Mouse (Mus musculus) neural tube, embryonic 11.5 days (tissue): ENCODE data around the gene Lrrc10b. TPM values are rescaled to one million over a fixed set of nuclear protein-coding genes. Genes with fewer than 3 reads are reported as not detected.

Experiments used
- ATAC-seq: fragments of 200-750 bp; cut with Nextera tagmentation; 2 replicates; pipeline ENCODE4 v1.8.0; 2017; ENCODE audit warnings: moderate number of reproducible peaks, mild to moderate bottlenecking, moderate TSS enrichment, moderate library complexity; ENCODE audit not compliant: insufficient read depth, low FRiP score, low TSS enrichment
- DNase-seq: peaks from one replicate; pipeline ENCODE4 v3.0.0-alpha.2; 2015; ENCODE audit warnings: low spot score
- H3K27ac ChIP-seq: fragments of 300-500 bp; sonication (generic); 2 replicates; pipeline ENCODE4 v1.5.1; 2014; ENCODE audit warnings: low read depth, mild to moderate bottlenecking, low read length
- H3K27me3 ChIP-seq: fragments of 300-500 bp; sonication (generic); 2 replicates; pipeline ENCODE4 v1.6.1; 2014; ENCODE audit warnings: mild to moderate bottlenecking, low read length, mixed read lengths; ENCODE audit not compliant: control insufficient read depth, insufficient read depth
- H3K36me3 ChIP-seq: fragments of 300-500 bp; sonication (generic); 2 replicates; pipeline ENCODE4 v1.6.1; 2014; ENCODE audit warnings: mild to moderate bottlenecking, low read length, moderate library complexity, mixed read lengths; ENCODE audit not compliant: control insufficient read depth, insufficient read depth
- H3K4me1 ChIP-seq: fragments of 300-500 bp; sonication (generic); 2 replicates; pipeline ENCODE4 v1.6.1; 2014; ENCODE audit warnings: low read length, mixed read lengths; ENCODE audit not compliant: control insufficient read depth, insufficient read depth
- H3K4me2 ChIP-seq: fragments of 300-500 bp; sonication (generic); 2 replicates; pipeline ENCODE4 v1.6.1; 2014; ENCODE audit warnings: low read depth, mild to moderate bottlenecking, moderate library complexity
- H3K4me3 ChIP-seq: fragments of 300-500 bp; sonication (generic); 2 replicates; pipeline ENCODE4 v1.5.1; 2014; ENCODE audit warnings: low read depth, low read length
- H3K9ac ChIP-seq: fragments of 300-500 bp; sonication (generic); 2 replicates; pipeline ENCODE4 v1.6.1; 2014; ENCODE audit warnings: mild to moderate bottlenecking, low read length
- H3K9me3 ChIP-seq: fragments of 300-500 bp; sonication (generic); 2 replicates; pipeline ENCODE4 v1.6.1; 2016; ENCODE audit warnings: low read length; ENCODE audit not compliant: control insufficient read depth
- WGBS: fragments of 180-500 bp; shearing (Covaris S2); extraction: QIAGEN DNeasy Blood & Tissue Kit; methylation state at CpG from one replicate; pipeline ENCODE4 v1.1.7; 2014; 5-methylcytosine and 5-hydroxymethylcytosine counted together
- polyA plus RNA-seq: library from polyadenylated mRNA; unstranded; fragments of >200 nt; fragmentation: Nextera tagmentation; extraction: Ambion mirVana; gene quantifications from 2 replicates; pipeline ENCODE4 v1.2.1, GENCODE M21; 2014

Lrrc10b gene
- polyA plus RNA-seq, 1 experiment from 2014 or later, result 0.56 TPM

- Histone ChIP-seq H3K4me1 (0 out of 2 replicates have a peak, but pooled peaks cover 8% of the 10 kb centered on the region), H3K4me3 (no peak overlapping the region), H3K9ac (no peak overlapping the region), H3K36me3 (no peaks in the 10 kb centered on the region), H3K27me3 (peaks cover 50% of the 10 kb centered on the region), H3K27ac (no peak overlapping the region), H3K4me2 (no peak overlapping the region), H3K9me3 (no peaks in the 10 kb centered on the region)
- no peak for DNase-seq
- 68% methylated on average over 3 of the region's 3 CpGs for WGBS
- no peak for ATAC-seq
Observed at GRCm38 (mm10) chr19:10455437-10455806, 1.9 kb downstream of the Lrrc10b start.

GRCm38 (mm10) chr19:10454718-10455436 lies 2.4 kb downstream of the Lrrc10b start:
- H3K4me3 ChIP-seq, result no peak overlapping the region
- 0 out of 2 replicates have a peak, but pooled peaks cover 8% of the 10 kb centered on the region for H3K4me1 ChIP-seq
- no peak overlapping the region for H3K4me2 ChIP-seq
- no peaks in the 10 kb centered on the region for H3K9me3 ChIP-seq
- H3K27ac ChIP-seq, result no peak overlapping the region
- H3K9ac ChIP-seq, result no peak overlapping the region
- peaks cover 46% of the 10 kb centered on the region for H3K27me3 ChIP-seq
- ATAC-seq, result no peak
- WGBS, result 72% methylated on average over 4 of the region's 4 CpGs
- H3K36me3 ChIP-seq, result no peaks in the 10 kb centered on the region
- no peak for DNase-seq

GRCm38 (mm10) chr19:10449708-10450107 lies 7.6 kb downstream of the Lrrc10b start:
- H3K4me1 ChIP-seq, result no peaks in the 10 kb centered on the region
- H3K4me3 ChIP-seq, result no peak overlapping the region
- no peak overlapping the region for H3K9ac ChIP-seq
- peak; percentile 53 for ATAC-seq
- H3K36me3 ChIP-seq, result no peaks in the 10 kb centered on the region; the same call in 1 of the 2 replicates
- 4% methylated on average over 3 of the region's 3 CpGs for WGBS
- DNase-seq, result peak; percentile 78
- no peaks in the 10 kb centered on the region for H3K9me3 ChIP-seq
- no peak overlapping the region for H3K4me2 ChIP-seq
- H3K27me3 ChIP-seq, result no peaks in the 10 kb centered on the region; the same call in 1 of the 2 replicates
- no peak overlapping the region for H3K27ac ChIP-seq

- WGBS, result 80% methylated on average over 6 of the region's 6 CpGs
Observed at GRCm38 (mm10) chr19:10449190-10449589, 8.1 kb downstream of the Lrrc10b start.

GRCm38 (mm10) chr19:10448275-10448674 lies 9.0 kb downstream of the Lrrc10b start:
- H3K27ac ChIP-seq, result no peak overlapping the region
- H3K4me3 ChIP-seq, result no peak overlapping the region
- no peak overlapping the region for H3K4me2 ChIP-seq
- H3K36me3 ChIP-seq, result no peaks in the 10 kb centered on the region; the same call in 1 of the 2 replicates
- H3K9ac ChIP-seq, result no peak overlapping the region
- 91% methylated on average over 7 of the region's 7 CpGs for WGBS
- H3K4me1 ChIP-seq, result no peaks in the 10 kb centered on the region
- H3K9me3 ChIP-seq, result no peaks in the 10 kb centered on the region
- no peak for DNase-seq
- no peaks in the 10 kb centered on the region for H3K27me3 ChIP-seq
- ATAC-seq, result no peak

More at GRCm38 (mm10) chr19:10449190-10449589, 8.1 kb downstream of the Lrrc10b start:
- ATAC-seq (peak; percentile 15; the same call in 1 of the 2 replicates), DNase-seq (no peak)
- no peaks in the 10 kb centered on the region; the same call in 1 of the 2 replicates for H3K27me3 ChIP-seq
- no peaks in the 10 kb centered on the region for H3K9me3 ChIP-seq
- H3K36me3 ChIP-seq, result no peaks in the 10 kb centered on the region; the same call in 1 of the 2 replicates
- no peak overlapping the region for H3K9ac ChIP-seq
- no peak overlapping the region for H3K27ac ChIP-seq
- H3K4me1 ChIP-seq, result no peaks in the 10 kb centered on the region
- no peak overlapping the region for H3K4me2 ChIP-seq
- no peak overlapping the region for H3K4me3 ChIP-seq

- no peaks in the 10 kb centered on the region; the same call in 1 of the 2 replicates for H3K36me3 ChIP-seq
- no peak overlapping the region for H3K4me2 ChIP-seq
- no peak overlapping the region for H3K9ac ChIP-seq
- no peaks in the 10 kb centered on the region for H3K27me3 ChIP-seq
- H3K4me3 ChIP-seq, result no peak overlapping the region
- no peaks in the 10 kb centered on the region for H3K9me3 ChIP-seq
- DNase-seq, result no peak
- H3K27ac ChIP-seq, result no peak overlapping the region
- H3K4me1 ChIP-seq, result no peaks in the 10 kb centered on the region
- 92% methylated on average over 15 of the region's 15 CpGs for WGBS
- no peak for ATAC-seq
Observed at GRCm38 (mm10) chr19:10444685-10445369, 12.4 kb downstream of the Lrrc10b start.

- H3K36me3 ChIP-seq, result no peaks in the 10 kb centered on the region
- no peak for DNase-seq
- H3K9ac ChIP-seq, result no peak overlapping the region
- H3K27me3 ChIP-seq, result 0 out of 2 replicates have a peak, but pooled peaks cover 5% of the 10 kb centered on the region
- no peak overlapping the region for H3K27ac ChIP-seq
- H3K4me3 ChIP-seq, result no peak overlapping the region
- H3K9me3 ChIP-seq, result no peaks in the 10 kb centered on the region
- ATAC-seq, result 0 out of 2 replicates have a peak, but pooled peaks have one; percentile 33
- H3K4me1 ChIP-seq, result no peaks in the 10 kb centered on the region
- no peak overlapping the region for H3K4me2 ChIP-seq
- 70% methylated on average over 1 of the region's 1 CpGs for WGBS
Observed at GRCm38 (mm10) chr19:10437521-10437920, 19.8 kb downstream of the Lrrc10b start.

- H3K36me3 ChIP-seq, result no peaks in the 10 kb centered on the region
- no peak overlapping the region for H3K27ac ChIP-seq
- no peaks in the 10 kb centered on the region for H3K4me1 ChIP-seq
- WGBS, result 45% methylated on average over 1 of the region's 1 CpGs
- no peak for ATAC-seq
- no peak for DNase-seq
- no peak overlapping the region for H3K4me3 ChIP-seq
- H3K9me3 ChIP-seq, result no peaks in the 10 kb centered on the region
- no peak overlapping the region for H3K9ac ChIP-seq
- no peak overlapping the region for H3K4me2 ChIP-seq
- 0 out of 2 replicates have a peak, but pooled peaks cover 5% of the 10 kb centered on the region for H3K27me3 ChIP-seq
Observed at GRCm38 (mm10) chr19:10436726-10437125, 20.5 kb downstream of the Lrrc10b start.
